In the genomic region with DNA sequence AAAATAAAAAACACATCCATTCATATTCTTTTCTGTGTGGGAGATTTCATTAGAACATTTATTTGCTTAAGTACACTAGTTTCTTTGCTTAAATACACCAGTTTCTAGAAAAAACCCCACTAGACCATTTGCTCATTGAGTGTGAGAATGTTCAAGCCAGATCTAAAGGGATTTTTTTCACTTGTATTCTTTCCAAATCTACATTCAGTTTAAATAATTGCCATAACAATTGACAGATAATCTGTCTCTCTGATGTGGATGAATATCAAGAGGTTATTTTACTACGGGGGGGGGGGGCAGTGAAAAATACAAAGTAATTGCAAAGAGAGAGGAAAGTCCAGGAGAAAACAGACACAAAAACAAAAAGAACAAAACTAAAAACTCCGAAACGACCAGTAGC, we compare ENCODE assay signal across 8 mouse cellular contexts. TPM values are rescaled to one million over a fixed set of nuclear protein-coding genes. Genes with fewer than 3 reads are reported as not detected.
DNase-seq lines count a peak whose midpoint lies in the region; ATAC-seq and TF ChIP-seq lines count a peak whose summit lies in the region.

No protein-coding gene starts in this region.

- peaks cover 19% of the 10 kb centered on the region for H3K4me1 ChIP-seq in heart, embryonic 12.5 days (replicated peaks)
- H3K4me1 ChIP-seq in E14TG2a.4 (replicated peaks; ENCODE audit: low read depth, low read length): peaks cover 19% of the 10 kb centered on the region
- H3K4me1 ChIP-seq in forebrain, embryonic 12.5 days: peaks cover 17% of the 10 kb centered on the region
- peaks cover 18 to 20% of the 10 kb centered on the region in 2 experiments for H3K4me1 ChIP-seq in liver, embryonic 14.5 days (replicated peaks; ENCODE audit: control insufficient read depth in 2 of 2, insufficient read depth in 2 of 2, low read length in 1 of 2)

- no peaks in the 10 kb centered on the region for H3K9me3 ChIP-seq in heart, embryonic 12.5 days (replicated peaks)
- no peaks in the 10 kb centered on the region for H3K9me3 ChIP-seq in E14TG2a.4 (ENCODE audit: low read length)
- no peaks in the 10 kb centered on the region for H3K9me3 ChIP-seq in forebrain, embryonic 12.5 days
- no peaks in the 10 kb centered on the region for H3K9me3 ChIP-seq in liver, embryonic 14.5 days (ENCODE audit: control insufficient read depth, low read length)

- H3K36me3 ChIP-seq in heart, embryonic 12.5 days: no peaks in the 10 kb centered on the region
- H3K36me3 ChIP-seq in E14TG2a.4 (ENCODE audit: insufficient read depth, low read length): no peaks in the 10 kb centered on the region
- no peaks in the 10 kb centered on the region for H3K36me3 ChIP-seq in forebrain, embryonic 12.5 days (replicated peaks)
- no peaks in the 10 kb centered on the region; the same call in 1 of the 2 replicates for H3K36me3 ChIP-seq in liver, embryonic 14.5 days (replicated peaks; ENCODE audit: control insufficient read depth, insufficient read depth, low read depth)

- no peak for ATAC-seq in heart, embryonic 12.5 days (ENCODE audit: insufficient number of reproducible peaks, low FRiP score)
- no peak for ATAC-seq in forebrain, embryonic 12.5 days (ENCODE audit: low FRiP score)
- no peak for ATAC-seq in liver, embryonic 14.5 days (ENCODE audit: insufficient read depth)
- no peak for ATAC-seq in activated CD4-positive, CD25-positive, alpha-beta regulatory T cell, adult 4 months
- ATAC-seq in monocyte, adult 5-6 weeks (replicated peaks; ENCODE audit: insufficient number of reproducible peaks, low FRiP score, low TSS enrichment, poor library complexity, severe bottlenecking): no peak

- intact Hi-C loops in heart, postnatal 14 days (cut with DNase I): loop anchor here (2.0 to 10.0 kb wide), 4 partner anchors 30 to 270 kb away; partner anchors contain the start of genes Gm43552, Pds5a, Smim14 and Ube2k

- no peaks in the 10 kb centered on the region for H3K27me3 ChIP-seq in heart, embryonic 12.5 days (replicated peaks)
- H3K27me3 ChIP-seq in E14TG2a.4 (ENCODE audit: insufficient read depth, low read length): peaks cover 33% of the 10 kb centered on the region
- no peaks in the 10 kb centered on the region for H3K27me3 ChIP-seq in forebrain, embryonic 12.5 days
- no peaks in the 10 kb centered on the region for H3K27me3 ChIP-seq in liver, embryonic 14.5 days (ENCODE audit: control insufficient read depth, insufficient read depth, low read length)

- H3K27ac ChIP-seq in heart, embryonic 12.5 days (ENCODE audit: poor library complexity, severe bottlenecking): peak overlapping the region; percentile 99
- H3K27ac ChIP-seq in forebrain, embryonic 12.5 days: peak overlapping the region; percentile 100
- H3K27ac ChIP-seq in liver, embryonic 14.5 days: peak overlapping the region; percentile 97

- peak overlapping the region; percentile 81 for H3K4me2 ChIP-seq in heart, embryonic 12.5 days
- H3K4me2 ChIP-seq in forebrain, embryonic 12.5 days: peak overlapping the region; percentile 68
- peak overlapping the region; percentile 96 for H3K4me2 ChIP-seq in liver, embryonic 14.5 days (ENCODE audit: low read depth)

- no peak for DNase-seq in heart, postnatal 14 days
- DNase-seq in liver, embryonic 14.5 days (ENCODE audit: low read depth in 3 of 3, low spot score in 3 of 3): no peak
- no peak for DNase-seq in thymus, adult 18-20 months

- peak overlapping the region; percentile 73 for H3K4me3 ChIP-seq in heart, embryonic 12.5 days
- peak overlapping the region; percentile 91 for H3K4me3 ChIP-seq in E14TG2a.4 (replicated peaks; ENCODE audit: low read length)
- H3K4me3 ChIP-seq in forebrain, embryonic 12.5 days (replicated peaks): peak overlapping the region; percentile 92
- H3K4me3 ChIP-seq in liver, embryonic 14.5 days (ENCODE audit: insufficient read depth in 1 of 2, low read depth in 2 of 2, low read length in 2 of 2): peak overlapping the region; percentile 69 to 99

- peak overlapping the region; percentile 97 for H3K9ac ChIP-seq in heart, embryonic 12.5 days
- peak overlapping the region; percentile 99 for H3K9ac ChIP-seq in forebrain, embryonic 12.5 days
- H3K9ac ChIP-seq in liver, embryonic 14.5 days (replicated peaks): peak overlapping the region; percentile 100

- no peak for TF ChIP-seq CTCF in E14TG2a.4 (conservative IDR thresholded peaks at IDR 0.05; ENCODE audit: low read length)
- no peak for TF ChIP-seq CTCF in liver, embryonic 14.5 days (IDR thresholded peaks at IDR 0.05; ENCODE audit: low read depth)

- no peak for TF ChIP-seq EP300 in liver, embryonic 14.5 days (IDR thresholded peaks at IDR 0.05; ENCODE audit: low read depth)

- WGBS in heart, embryonic 12.5 days: 3% methylated on average over 3 of the region's 3 CpGs
- 0% methylated on average over 3 of the region's 3 CpGs for WGBS in forebrain, embryonic 12.5 days
- WGBS in liver, embryonic 14.5 days (ENCODE audit: insufficient replicate concordance): 7% methylated on average over 3 of the region's 3 CpGs

RNA-seq across cellular contexts. Expression of gene N4bp2, which starts 0.6 kb away (rescaled TPM):
- polyA plus RNA-seq in heart, embryonic 12.5 days (2016; fragmentation: Nextera tagmentation; extraction: Ambion mirVana): 31.9 and 32.9 TPM in 2 replicates
- 10 to 100 TPM; 22.7 to 27.1 TPM for total RNA-seq in heart, postnatal 14 days (2021)
- polyA plus RNA-seq in forebrain, embryonic 12.5 days (2016; fragmentation: Nextera tagmentation; extraction: Ambion mirVana): 42.1 and 43.5 TPM in 2 replicates
- polyA plus RNA-seq in liver, embryonic 14.5 days (2012; rRNA removed): 4.2 and 6.5 TPM in 2 replicates
- 12.2 and 12.4 TPM in 2 replicates for polyA plus RNA-seq in liver, embryonic 14.5 days (2014; fragmentation: Nextera tagmentation; extraction: Ambion mirVana)
- polyA plus RNA-seq in activated CD4-positive, CD25-positive, alpha-beta regulatory T cell, adult 4 months (2017; shearing (Covaris generic)): 10 to 100 TPM in 1 of 2 experiments, 1 to 10 TPM in 1; 7.8 to 15.6 TPM
- 28.2 to 33.1 TPM (median 28.9 TPM) in 3 replicates for total RNA-seq in monocyte, adult 5-6 weeks (2017)
